Mouse (Mus musculus) embryonic facial prominence, embryonic 14.5 days (tissue): ENCODE results near the gene Snx1. TPM values are rescaled to one million over a fixed set of nuclear protein-coding genes. Genes with fewer than 3 reads are reported as not detected.
A peak's percentile ranks its signal among the peaks of the same experiment; 100 is the strongest.

Experiments
- ATAC-seq: fragments of 200-750 bp; cut with Nextera tagmentation; 2 replicates; pipeline ENCODE4 v1.8.0; 2017; ENCODE audit warnings: low read depth, moderate number of reproducible peaks, moderate TSS enrichment
- DNase-seq: peaks from one replicate; pipeline ENCODE4 v3.0.0-alpha.2; 2015; ENCODE audit warnings: low spot score
- H3K27ac ChIP-seq: fragments of 300-500 bp; sonication (generic); replicated peaks from 2 replicates; pipeline ENCODE4 v1.5.1; 2014; ENCODE audit warnings: low read depth, mild to moderate bottlenecking, low read length, moderate library complexity
- H3K27me3 ChIP-seq: fragments of 300-500 bp; sonication (generic); replicated peaks from 2 replicates; pipeline ENCODE4 v1.6.1; 2014; ENCODE audit warnings: low read length; ENCODE audit not compliant: control insufficient read depth, insufficient read depth
- H3K36me3 ChIP-seq: fragments of 300-500 bp; sonication (generic); 2 replicates; pipeline ENCODE4 v1.6.1; 2014; ENCODE audit warnings: low read length, mixed read lengths; ENCODE audit not compliant: control insufficient read depth, insufficient read depth
- H3K4me1 ChIP-seq: fragments of 300-500 bp; sonication (generic); 2 replicates; pipeline ENCODE4 v1.6.1; 2014; ENCODE audit warnings: antibody characterized with exemption, low read length; ENCODE audit not compliant: control insufficient read depth, insufficient read depth
- H3K4me2 ChIP-seq: fragments of 300-500 bp; sonication (generic); 2 replicates; pipeline ENCODE4 v1.6.1; 2014; ENCODE audit warnings: low read depth, mild to moderate bottlenecking, low read length, moderate library complexity, mixed read lengths
- H3K4me3 ChIP-seq: fragments of 300-500 bp; sonication (generic); 2 replicates; pipeline ENCODE4 v1.5.1; 2014; ENCODE audit warnings: low read depth, mild to moderate bottlenecking, low read length
- H3K9ac ChIP-seq: fragments of 300-500 bp; sonication (generic); 2 replicates; pipeline ENCODE4 v1.6.1; 2014; ENCODE audit warnings: low read depth, mild to moderate bottlenecking, low read length, moderate library complexity, mixed read lengths
- H3K9me3 ChIP-seq: fragments of 300-500 bp; sonication (generic); 2 replicates; pipeline ENCODE4 v1.6.1; 2016; ENCODE audit warnings: low read length; ENCODE audit not compliant: control insufficient read depth
- WGBS: fragments of 180-500 bp; shearing (Covaris S2); extraction: QIAGEN DNeasy Blood & Tissue Kit; methylation state at CpG from one replicate; pipeline ENCODE4 v1.1.7; 2014; 5-methylcytosine and 5-hydroxymethylcytosine counted together
- polyA plus RNA-seq: library from polyadenylated mRNA; unstranded; fragments of >200 nt; fragmentation: Nextera tagmentation; extraction: Ambion mirVana; gene quantifications from 2 replicates; pipeline ENCODE4 v1.2.1, GENCODE M21; 2014

Snx1 gene
- polyA plus RNA-seq, 1 experiment from 2014 or later = 139 TPM

- 79% methylated on average over 2 of the region's 2 CpGs for WGBS
- Histone ChIP-seq H3K4me3 (no peak overlapping the region), H3K36me3 (no peaks in the 10 kb centered on the region), H3K9ac (no peak overlapping the region), H3K4me2 (no peak overlapping the region), H3K4me1 (peaks cover 6% of the 10 kb centered on the region), H3K9me3 (no peaks in the 10 kb centered on the region), H3K27ac (no peak overlapping the region), H3K27me3 (peaks cover 25% of the 10 kb centered on the region)
- no peak for DNase-seq
- no peak for ATAC-seq
These were observed 33.8 kb upstream of the Snx1 start for GRCm38 (mm10) chr9:66160155-66160554.

GRCm38 (mm10) chr9:66158885-66159430, 32.6 kb upstream of the Snx1 start:
- Histone ChIP-seq H3K4me3 (no peak overlapping the region), H3K9me3 (no peaks in the 10 kb centered on the region), H3K4me1 (peaks cover 6% of the 10 kb centered on the region), H3K4me2 (peak overlapping the region; percentile 65; the same call in 1 of the 2 replicates), H3K27me3 (peaks cover 25% of the 10 kb centered on the region), H3K27ac (no peak overlapping the region), H3K36me3 (no peaks in the 10 kb centered on the region), H3K9ac (0 out of 2 replicates have a peak overlapping the region, but pooled peaks have one; percentile 55)
- WGBS = 79% methylated on average over 6 of the region's 6 CpGs
- ATAC-seq (no peak), DNase-seq (no peak)

GRCm38 (mm10) chr9:66157958-66158830, 31.8 kb upstream of the Snx1 start, which contains the start of gene Dapk2:
Gene Dapk2 (plus strand): TSS chr9:66158223.
- Histone ChIP-seq H3K4me2 (peak within 1 kb of the TSS; percentile 65), H3K4me3 (peak within 1 kb of the TSS; percentile 44), H3K9me3 (no peaks in the 10 kb centered on the region), H3K9ac (peak within 1 kb of the TSS; percentile 55), H3K36me3 (no peaks in the 10 kb centered on the region), H3K27ac (no peak within 1 kb of the TSS), H3K4me1 (peaks cover 6% of the 10 kb centered on the region), H3K27me3 (peaks cover 25% of the 10 kb centered on the region)
- peak; percentile 77 for DNase-seq
- 2% methylated on average over 43 of the region's 58 CpGs for WGBS
- peak; percentile 86 for ATAC-seq

GRCm38 (mm10) chr9:66155534-66155933, 29.1 kb upstream of the Snx1 start:
- H3K4me2 ChIP-seq = no peak overlapping the region
- ATAC-seq (no peak), DNase-seq (no peak)
- H3K4me1 ChIP-seq = peaks cover 6% of the 10 kb centered on the region
- H3K27me3 ChIP-seq = peaks cover 25% of the 10 kb centered on the region
- no peak overlapping the region for H3K4me3 ChIP-seq
- H3K9ac ChIP-seq = no peak overlapping the region
- no peaks in the 10 kb centered on the region for H3K9me3 ChIP-seq
- no peak overlapping the region for H3K27ac ChIP-seq
- H3K36me3 ChIP-seq = no peaks in the 10 kb centered on the region
- 76% methylated on average over 1 of the region's 1 CpGs for WGBS

- ATAC-seq (no peak), DNase-seq (no peak)
- WGBS = 87% methylated on average over 9 of the region's 9 CpGs
- Histone ChIP-seq H3K27me3 (peaks cover 22% of the 10 kb centered on the region; the same call in 1 of the 2 replicates), H3K9ac (no peak overlapping the region), H3K9me3 (no peaks in the 10 kb centered on the region), H3K4me1 (peaks cover 6% of the 10 kb centered on the region), H3K27ac (no peak overlapping the region), H3K4me3 (no peak overlapping the region), H3K36me3 (no peaks in the 10 kb centered on the region), H3K4me2 (no peak overlapping the region)
These were observed 27.6 kb upstream of the Snx1 start for GRCm38 (mm10) chr9:66154013-66154412.

- ATAC-seq = no peak
- Histone ChIP-seq H3K9me3 (no peaks in the 10 kb centered on the region), H3K4me1 (peaks cover 6% of the 10 kb centered on the region), H3K27ac (no peak overlapping the region), H3K36me3 (no peaks in the 10 kb centered on the region), H3K27me3 (peaks cover 18% of the 10 kb centered on the region; the same call in 1 of the 2 replicates), H3K4me2 (no peak overlapping the region), H3K9ac (no peak overlapping the region), H3K4me3 (no peak overlapping the region)
- DNase-seq = no peak
- 90% methylated on average over 6 of the region's 6 CpGs for WGBS
These were observed 27.2 kb upstream of the Snx1 start for GRCm38 (mm10) chr9:66153594-66153993.

- H3K36me3 ChIP-seq = no peaks in the 10 kb centered on the region
- no peak overlapping the region for H3K4me2 ChIP-seq
- peaks cover 3% of the 10 kb centered on the region; the same call in 1 of the 2 replicates for H3K27me3 ChIP-seq
- 63% methylated on average over 9 of the region's 9 CpGs for WGBS
- H3K9me3 ChIP-seq = no peaks in the 10 kb centered on the region
- DNase-seq = no peak
- no peak overlapping the region for H3K9ac ChIP-seq
- no peaks in the 10 kb centered on the region for H3K4me1 ChIP-seq
- no peak overlapping the region for H3K27ac ChIP-seq
- ATAC-seq = no peak
- H3K4me3 ChIP-seq = no peak overlapping the region
These were observed 25.6 kb upstream of the Snx1 start for GRCm38 (mm10) chr9:66152011-66152410.

- Histone ChIP-seq H3K9me3 (no peaks in the 10 kb centered on the region), H3K27ac (no peak overlapping the region), H3K27me3 (no peaks in the 10 kb centered on the region), H3K36me3 (no peaks in the 10 kb centered on the region), H3K4me1 (no peaks in the 10 kb centered on the region), H3K9ac (no peak overlapping the region), H3K4me2 (no peak overlapping the region), H3K4me3 (no peak overlapping the region)
- no peak for DNase-seq
- no peak for ATAC-seq
These were observed 19.8 kb upstream of the Snx1 start for GRCm38 (mm10) chr9:66146141-66146540.
